Mouse (Mus musculus): Measurements from ENCODE around the gene Zfp317. TPM values are rescaled to one million over a fixed set of nuclear protein-coding genes. Genes with fewer than 3 reads are reported as not detected.
A peak's percentile ranks its signal among the peaks of the same experiment; 100 is the strongest.
"Not testable (repeated sequence)": the region's sequence is repeated elsewhere in the genome, so short reads cannot be mapped to it uniquely, and the experiment has no call there.

Gene Zfp317
- 42.0 and 44.5 TPM in 2 replicates for polyA plus RNA-seq (2014; fragmentation: Nextera tagmentation; extraction: Ambion mirVana)

GRCm38 (mm10) chr9:19621843-19622822 is at the start of gene Zfp317:
Gene Zfp317, plus strand, starts transcription at chr9:19622102.
- H3K27ac ChIP-seq (ENCODE audit: low read depth, low read length): peak within 1 kb of the TSS; percentile 52
- peak within 1 kb of the TSS; percentile 52 for H3K4me3 ChIP-seq (ENCODE audit: low read depth, low read length)
- H3K27me3 ChIP-seq (ENCODE audit: control insufficient read depth, insufficient read depth, low read length): no peaks in the 10 kb centered on the region
- peak within 1 kb of the TSS; percentile 38 for H3K4me2 ChIP-seq
- 2% methylated on average over 35 of the region's 35 CpGs for WGBS
- 0 out of 2 replicates have a peak, but pooled peaks cover 2% of the 10 kb centered on the region for H3K36me3 ChIP-seq (ENCODE audit: control insufficient read depth, insufficient read depth, low read length)
- no peaks in the 10 kb centered on the region for H3K9me3 ChIP-seq (ENCODE audit: control insufficient read depth, low read length)
- ATAC-seq (ENCODE audit: low FRiP score) (peak; percentile 97), DNase-seq (ENCODE audit: low spot score, missing footprints) (peak; percentile 99)
- no peaks in the 10 kb centered on the region for H3K4me1 ChIP-seq (ENCODE audit: control insufficient read depth, insufficient read depth, low read length)
- peak within 1 kb of the TSS; percentile 64 for H3K9ac ChIP-seq (ENCODE audit: low read length)

- no peak within 1 kb of the TSS for H3K9ac ChIP-seq (ENCODE audit: low read length)
- H3K9me3 ChIP-seq (ENCODE audit: control insufficient read depth, low read length): no peaks in the 10 kb centered on the region
- no peak for ATAC-seq (ENCODE audit: low FRiP score)
- H3K4me1 ChIP-seq (ENCODE audit: control insufficient read depth, insufficient read depth, low read length): no peaks in the 10 kb centered on the region
- no peaks in the 10 kb centered on the region for H3K36me3 ChIP-seq (ENCODE audit: control insufficient read depth, insufficient read depth, low read length)
- H3K4me2 ChIP-seq: no peak within 1 kb of the TSS
- no peak for DNase-seq (ENCODE audit: low spot score, missing footprints)
- no peaks in the 10 kb centered on the region for H3K27me3 ChIP-seq (ENCODE audit: control insufficient read depth, insufficient read depth, low read length)
- no peak within 1 kb of the TSS for H3K4me3 ChIP-seq (ENCODE audit: low read depth, low read length)
- H3K27ac ChIP-seq (ENCODE audit: low read depth, low read length): no peak within 1 kb of the TSS
Measured at GRCm38 (mm10) chr9:19582317-19582716, 39.6 kb upstream of the Zfp317 start, which contains the start of gene Olfr855. Gene Olfr855, plus strand, starts transcription at chr9:19582617.

- no peak overlapping the region for H3K27ac ChIP-seq (ENCODE audit: low read depth, low read length)
- ATAC-seq (ENCODE audit: low FRiP score): peak; percentile 20; the same call in 1 of the 2 replicates
- no peaks in the 10 kb centered on the region for H3K9me3 ChIP-seq (ENCODE audit: control insufficient read depth, low read length)
- no peak overlapping the region for H3K9ac ChIP-seq (ENCODE audit: low read length)
- no peak overlapping the region for H3K4me2 ChIP-seq
- no peaks in the 10 kb centered on the region for H3K27me3 ChIP-seq (ENCODE audit: control insufficient read depth, insufficient read depth, low read length)
- no peak overlapping the region for H3K4me3 ChIP-seq (ENCODE audit: low read depth, low read length)
- WGBS: 96% methylated on average over 3 of the region's 3 CpGs
- no peaks in the 10 kb centered on the region for H3K4me1 ChIP-seq (ENCODE audit: control insufficient read depth, insufficient read depth, low read length)
- DNase-seq (ENCODE audit: low spot score, missing footprints): no peak
- 0 out of 2 replicates have a peak, but pooled peaks cover 2% of the 10 kb centered on the region for H3K36me3 ChIP-seq (ENCODE audit: control insufficient read depth, insufficient read depth, low read length)
Measured at GRCm38 (mm10) chr9:19621297-19621696, 605 bp upstream of the Zfp317 start.

- Histone ChIP-seq H3K27ac (ENCODE audit: low read depth, low read length) (no peak overlapping the region), H3K4me2 (no peak overlapping the region), H3K4me1 (ENCODE audit: control insufficient read depth, insufficient read depth, low read length) (no peaks in the 10 kb centered on the region), H3K27me3 (ENCODE audit: control insufficient read depth, insufficient read depth, low read length) (no peaks in the 10 kb centered on the region), H3K4me3 (ENCODE audit: low read depth, low read length) (no peak overlapping the region), H3K9me3 (ENCODE audit: control insufficient read depth, low read length) (no peaks in the 10 kb centered on the region), H3K36me3 (ENCODE audit: control insufficient read depth, insufficient read depth, low read length) (peaks cover 6% of the 10 kb centered on the region; the same call in 1 of the 2 replicates), H3K9ac (ENCODE audit: low read length) (no peak overlapping the region)
- DNase-seq (ENCODE audit: low spot score, missing footprints): no peak
- ATAC-seq (ENCODE audit: low FRiP score): no peak
Measured at GRCm38 (mm10) chr9:19629574-19629973, 7.7 kb downstream of the Zfp317 start.

- peaks cover 27% of the 10 kb centered on the region for H3K36me3 ChIP-seq (ENCODE audit: control insufficient read depth, insufficient read depth, low read length)
Measured at GRCm38 (mm10) chr9:19645193-19645592, 23.3 kb downstream of the Zfp317 start.

GRCm38 (mm10) chr9:19690281-19690680 is 68.4 kb downstream of the Zfp317 start:
- 91% methylated on average over 6 of the region's 6 CpGs for WGBS
- Histone ChIP-seq H3K4me3 (ENCODE audit: low read depth, low read length) (no peak overlapping the region), H3K9me3 (ENCODE audit: control insufficient read depth, low read length) (no peaks in the 10 kb centered on the region; the same call in 1 of the 2 replicates), H3K36me3 (ENCODE audit: control insufficient read depth, insufficient read depth, low read length) (no peaks in the 10 kb centered on the region), H3K27me3 (ENCODE audit: control insufficient read depth, insufficient read depth, low read length) (no peaks in the 10 kb centered on the region), H3K4me2 (no peak overlapping the region), H3K27ac (ENCODE audit: low read depth, low read length) (no peak overlapping the region), H3K9ac (ENCODE audit: low read length) (no peak overlapping the region), H3K4me1 (ENCODE audit: control insufficient read depth, insufficient read depth, low read length) (no peaks in the 10 kb centered on the region)
- ATAC-seq (ENCODE audit: low FRiP score): no peak
- DNase-seq (ENCODE audit: low spot score, missing footprints): no peak

More at GRCm38 (mm10) chr9:19645193-19645592, 23.3 kb downstream of the Zfp317 start:
- no peaks in the 10 kb centered on the region for H3K4me1 ChIP-seq (ENCODE audit: control insufficient read depth, insufficient read depth, low read length)
- no peak for ATAC-seq (ENCODE audit: low FRiP score)
- H3K4me3 ChIP-seq (ENCODE audit: low read depth, low read length): no peak overlapping the region
- H3K9me3 ChIP-seq (ENCODE audit: control insufficient read depth, low read length): no peaks in the 10 kb centered on the region
- no peak overlapping the region for H3K4me2 ChIP-seq
- WGBS: 91% methylated on average over 3 of the region's 3 CpGs
- no peak overlapping the region for H3K27ac ChIP-seq (ENCODE audit: low read depth, low read length)
- H3K9ac ChIP-seq (ENCODE audit: low read length): no peak overlapping the region
- no peaks in the 10 kb centered on the region for H3K27me3 ChIP-seq (ENCODE audit: control insufficient read depth, insufficient read depth, low read length)
- no peak for DNase-seq (ENCODE audit: low spot score, missing footprints)

GRCm38 (mm10) chr9:19691426-19691825 is 69.5 kb downstream of the Zfp317 start:
- no peaks in the 10 kb centered on the region; the same call in 1 of the 2 replicates for H3K9me3 ChIP-seq (ENCODE audit: control insufficient read depth, low read length)
- no peak overlapping the region for H3K4me2 ChIP-seq
- no peak for DNase-seq (ENCODE audit: low spot score, missing footprints)
- 90% methylated on average over 1 of the region's 1 CpGs for WGBS
- no peak overlapping the region for H3K4me3 ChIP-seq (ENCODE audit: low read depth, low read length)
- no peaks in the 10 kb centered on the region for H3K4me1 ChIP-seq (ENCODE audit: control insufficient read depth, insufficient read depth, low read length)
- no peak for ATAC-seq (ENCODE audit: low FRiP score)
- H3K36me3 ChIP-seq (ENCODE audit: control insufficient read depth, insufficient read depth, low read length): no peaks in the 10 kb centered on the region
- H3K27ac ChIP-seq (ENCODE audit: low read depth, low read length): no peak overlapping the region
- H3K9ac ChIP-seq (ENCODE audit: low read length): no peak overlapping the region
- no peaks in the 10 kb centered on the region for H3K27me3 ChIP-seq (ENCODE audit: control insufficient read depth, insufficient read depth, low read length)

- H3K9ac ChIP-seq (ENCODE audit: low read length): no peak overlapping the region
Measured at GRCm38 (mm10) chr9:19692430-19692829, 70.5 kb downstream of the Zfp317 start.

GRCm38 (mm10) chr9:19694285-19694684 is 72.4 kb downstream of the Zfp317 start:
- not testable (repeated sequence) for H3K9me3 ChIP-seq (ENCODE audit: control insufficient read depth, low read length); H3K36me3 ChIP-seq (ENCODE audit: control insufficient read depth, insufficient read depth, low read length); ATAC-seq (ENCODE audit: low FRiP score); DNase-seq (ENCODE audit: low spot score, missing footprints); H3K9ac ChIP-seq (ENCODE audit: low read length); H3K27ac ChIP-seq (ENCODE audit: low read depth, low read length); H3K4me3 ChIP-seq (ENCODE audit: low read depth, low read length); H3K27me3 ChIP-seq (ENCODE audit: control insufficient read depth, insufficient read depth, low read length); H3K4me2 ChIP-seq; H3K4me1 ChIP-seq (ENCODE audit: control insufficient read depth, insufficient read depth, low read length)
- WGBS: 43% methylated on average over 2 of the region's 2 CpGs

More at GRCm38 (mm10) chr9:19692430-19692829, 70.5 kb downstream of the Zfp317 start:
- no peaks in the 10 kb centered on the region for H3K36me3 ChIP-seq (ENCODE audit: control insufficient read depth, insufficient read depth, low read length)
- no peak overlapping the region for H3K4me2 ChIP-seq
- no peak overlapping the region for H3K27ac ChIP-seq (ENCODE audit: low read depth, low read length)
- 89% methylated on average over 2 of the region's 2 CpGs for WGBS
- no peaks in the 10 kb centered on the region for H3K4me1 ChIP-seq (ENCODE audit: control insufficient read depth, insufficient read depth, low read length)
- no peaks in the 10 kb centered on the region; the same call in 1 of the 2 replicates for H3K9me3 ChIP-seq (ENCODE audit: control insufficient read depth, low read length)
- no peaks in the 10 kb centered on the region for H3K27me3 ChIP-seq (ENCODE audit: control insufficient read depth, insufficient read depth, low read length)
- H3K4me3 ChIP-seq (ENCODE audit: low read depth, low read length): no peak overlapping the region
- no peak for ATAC-seq (ENCODE audit: low FRiP score)
- no peak for DNase-seq (ENCODE audit: low spot score, missing footprints)

Data from midbrain, embryonic 11.5 days (tissue).